Mouse (Mus musculus) liver, postnatal 0 days (tissue): ENCODE measurements around the gene Phb.

ENCODE experiments used
- CTCF ChIP-seq: sonication (generic); IDR thresholded peaks from 2 replicates; pipeline ENCODE4 v1.5.1; 2016; ENCODE audit warnings: antibody characterized with exemption, low read depth
- EP300 ChIP-seq: IDR thresholded peaks from 2 replicates; pipeline ENCODE4 v1.6.1; 2016; ENCODE audit warnings: antibody characterized with exemption, low read depth, mild to moderate bottlenecking

GRCm38 (mm10) chr11:95689544-95689943 lies 22.8 kb downstream of the Phb start:
- TF ChIP-seq CTCF (no peak), EP300 (no peak)
